Mouse (Mus musculus) myocyte (in vitro differentiated cells): ENCODE measurements around the gene Acer3. TPM values are rescaled to one million over a fixed set of nuclear protein-coding genes. Genes with fewer than 3 reads are reported as not detected.

ENCODE experiments used
- H3K27me3 ChIP-seq: one replicate; pipeline ENCODE4 v1.6.1; 2011; ENCODE audit not compliant: control insufficient read depth, insufficient read depth, insufficient read length
- H3K36me3 ChIP-seq: one replicate; pipeline ENCODE4 v1.6.1; 2011; ENCODE audit not compliant: control insufficient read depth, insufficient read depth
- H3K4me2 ChIP-seq: one replicate; pipeline ENCODE4 v1.6.1; 2011; ENCODE audit warnings: low read depth, control low read depth
- H3K4me3 ChIP-seq: one replicate; pipeline ENCODE4 v1.5.1; 2011; ENCODE audit warnings: mild to moderate bottlenecking, control low read depth, moderate library complexity
- H3K79me2 ChIP-seq: one replicate; pipeline ENCODE4 v1.6.1; 2011; ENCODE audit not compliant: control insufficient read depth, insufficient read depth
- H3ac ChIP-seq: one replicate; pipeline ENCODE4 v1.6.1; 2011; ENCODE audit not compliant: control insufficient read depth, insufficient read length
- CEBPB ChIP-seq: IDR thresholded peaks from 2 replicates; pipeline ENCODE4 v1.6.1; 2011; ENCODE audit warnings: mild to moderate bottlenecking, moderate library complexity; ENCODE audit not compliant: poor library complexity, insufficient read depth, severe bottlenecking
- E2F4 ChIP-seq: IDR thresholded peaks from one replicate; pipeline ENCODE4 v1.6.1; 2011; ENCODE audit warnings: mild to moderate bottlenecking, control low read depth, moderate library complexity; ENCODE audit not compliant: insufficient read depth
- MAX ChIP-seq: IDR thresholded peaks from one replicate; pipeline ENCODE4 v1.6.1; 2011; ENCODE audit warnings: low read depth, mild to moderate bottlenecking, control low read depth
- MYOD1 ChIP-seq, 3 experiments: IDR thresholded peaks; one replicate each; pipeline ENCODE4 v1.6.1; 2011; ENCODE audit warnings: control low read depth in 2 of 3, low read depth in 2 of 3, mild to moderate bottlenecking in 2 of 3, moderate library complexity in 1 of 3; ENCODE audit not compliant: insufficient read length in 2 of 3, control insufficient read depth in 1 of 3
- MYOG ChIP-seq, 3 experiments: IDR thresholded peaks; one replicate each; pipeline ENCODE4 v1.6.1; 2011; ENCODE audit warnings: control low read depth in 2 of 3, low read depth in 2 of 3, mild to moderate bottlenecking in 2 of 3; ENCODE audit not compliant: insufficient read length in 2 of 3, control insufficient read depth in 1 of 3, insufficient read depth in 1 of 3
- POLR2A ChIP-seq: IDR thresholded peaks from one replicate; pipeline ENCODE4 v1.6.1; 2011; ENCODE audit warnings: low read depth, mild to moderate bottlenecking, control low read depth, moderate library complexity; ENCODE audit not compliant: insufficient read length
- POLR2AphosphoS2 ChIP-seq: IDR thresholded peaks from one replicate; pipeline ENCODE4 v1.6.1; 2011; ENCODE audit warnings: low read depth, control low read depth; ENCODE audit not compliant: insufficient read length
- REST ChIP-seq: IDR thresholded peaks from one replicate; pipeline ENCODE4 v1.6.1; 2011; ENCODE audit warnings: mild to moderate bottlenecking, control low read depth, moderate library complexity; ENCODE audit not compliant: insufficient read depth, insufficient read length
- SRF ChIP-seq: IDR thresholded peaks from one replicate; pipeline ENCODE4 v1.6.1; 2011; ENCODE audit warnings: low read depth; ENCODE audit not compliant: control insufficient read depth, insufficient read length
- TCF12 ChIP-seq: IDR thresholded peaks from one replicate; pipeline ENCODE4 v1.6.1; 2011; ENCODE audit warnings: mild to moderate bottlenecking, control low read depth; ENCODE audit not compliant: poor library complexity, insufficient read depth, severe bottlenecking
- TCF3 ChIP-seq: IDR thresholded peaks from one replicate; pipeline ENCODE4 v1.6.1; 2011; ENCODE audit warnings: low read depth, control low read depth; ENCODE audit not compliant: insufficient read length
- USF1 ChIP-seq: IDR thresholded peaks from one replicate; pipeline ENCODE4 v1.6.1; 2011; ENCODE audit warnings: low read depth, mild to moderate bottlenecking, control low read depth, moderate library complexity
- polyA plus RNA-seq: library from polyadenylated mRNA; unstranded; fragments of >200 nt; fragmentation: generic; extraction: Trizol; gene quantifications from one replicate; pipeline ENCODE4 v1.2.1, GENCODE M21; 2012; ENCODE audit warnings: missing spikeins

Acer3 gene
- polyA plus RNA-seq, 1 experiment = 9.1 TPM

DNA sequence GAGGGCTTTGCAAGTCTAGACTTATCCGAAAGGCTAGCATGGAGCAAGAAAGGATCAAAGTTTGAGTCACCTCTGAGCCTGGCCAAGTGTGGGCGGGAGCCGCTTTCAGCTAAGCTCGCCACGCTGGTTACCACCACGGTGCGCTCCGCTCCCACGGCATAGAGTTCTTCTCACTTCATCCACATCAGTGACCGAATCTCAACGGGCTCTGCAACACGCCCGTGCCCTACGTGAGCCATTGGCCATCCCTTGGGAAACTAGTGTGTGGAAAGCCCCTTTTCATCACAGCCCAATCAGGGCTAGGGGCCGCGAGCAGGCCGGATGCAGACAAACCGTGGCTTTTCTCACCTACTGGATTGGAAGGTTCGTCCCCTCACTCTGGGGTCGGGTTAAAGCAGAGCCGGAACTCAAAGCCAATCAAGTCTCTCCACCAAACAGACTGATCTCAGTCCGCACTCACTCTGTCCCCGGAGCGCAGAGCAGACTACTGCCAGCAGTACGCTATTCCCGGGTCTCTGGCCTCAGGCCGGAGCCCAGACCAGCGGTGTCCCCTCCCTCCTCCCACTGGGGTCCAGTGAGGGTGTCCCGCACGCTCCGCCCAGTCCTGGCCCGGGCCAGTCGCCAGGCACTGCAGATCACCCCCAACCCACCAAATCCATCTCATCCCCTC lies 39.1 kb upstream of the Acer3 start:
- TF ChIP-seq USF1 = no peak
- TF ChIP-seq POLR2A = peak; percentile 38
- Histone ChIP-seq H3K79me2 (peaks cover 22% of the 10 kb centered on the region), H3K4me3 (peak overlapping the region; percentile 82), H3ac (peak overlapping the region; percentile 50), H3K27me3 (no peaks in the 10 kb centered on the region), H3K36me3 (no peaks in the 10 kb centered on the region), H3K4me2 (peak overlapping the region; percentile 93)

GRCm38 (mm10) chr7:98358016-98358415 lies 37.0 kb upstream of the Acer3 start:
- Histone ChIP-seq H3K4me3 (peak overlapping the region; percentile 82), H3K36me3 (no peaks in the 10 kb centered on the region), H3K79me2 (peaks cover 22% of the 10 kb centered on the region), H3K4me2 (no peak overlapping the region), H3ac (no peak overlapping the region), H3K27me3 (no peaks in the 10 kb centered on the region)
- TF ChIP-seq TCF3 = no peak
- TF ChIP-seq POLR2AphosphoS2 = no peak
- TF ChIP-seq MYOD1 (IDR thresholded peaks at IDR 0.05; ENCODE audit: control insufficient read depth in 1 of 3, insufficient read length in 2 of 3, low read depth in 2 of 3) = no peak
- no peak for TF ChIP-seq TCF12
- TF ChIP-seq POLR2A = no peak
- no peak for TF ChIP-seq MAX
- TF ChIP-seq E2F4 = no peak
- TF ChIP-seq MYOG (IDR thresholded peaks at IDR 0.05; ENCODE audit: control insufficient read depth in 1 of 3, insufficient read depth in 1 of 3, insufficient read length in 2 of 3, low read depth in 2 of 3) = no peak
- no peak for TF ChIP-seq SRF
- TF ChIP-seq REST = no peak
- TF ChIP-seq USF1 = no peak
- no peak for TF ChIP-seq CEBPB

- no peaks in the 10 kb centered on the region for H3K27me3 ChIP-seq
- TF ChIP-seq CEBPB (no peak), REST (no peak), USF1 (no peak), POLR2A (no peak), TCF12 (no peak), SRF (no peak), MYOD1 (IDR thresholded peaks at IDR 0.05; ENCODE audit: control insufficient read depth in 1 of 3, insufficient read length in 2 of 3, low read depth in 2 of 3) (no peak), MYOG (IDR thresholded peaks at IDR 0.05; ENCODE audit: control insufficient read depth in 1 of 3, insufficient read depth in 1 of 3, insufficient read length in 2 of 3, low read depth in 2 of 3) (no peak), MAX (no peak), POLR2AphosphoS2 (no peak), E2F4 (no peak)
- no peak overlapping the region for H3K4me2 ChIP-seq
- no peaks in the 10 kb centered on the region for H3K36me3 ChIP-seq
- peaks cover 22% of the 10 kb centered on the region for H3K79me2 ChIP-seq
- no peak overlapping the region for H3ac ChIP-seq
- no peak overlapping the region for H3K4me3 ChIP-seq
These were observed 36.3 kb upstream of the Acer3 start for GRCm38 (mm10) chr7:98357324-98357723.

GRCm38 (mm10) chr7:98354921-98355310 lies 33.9 kb upstream of the Acer3 start:
- H3K4me3 ChIP-seq = no peak overlapping the region
- no peak for TF ChIP-seq TCF3
- no peak for TF ChIP-seq CEBPB
- no peak for TF ChIP-seq USF1
- no peak for TF ChIP-seq E2F4
- no peak for TF ChIP-seq MYOG (IDR thresholded peaks at IDR 0.05; ENCODE audit: control insufficient read depth in 1 of 3, insufficient read depth in 1 of 3, insufficient read length in 2 of 3, low read depth in 2 of 3)
- no peak for TF ChIP-seq TCF12
- TF ChIP-seq SRF = no peak
- TF ChIP-seq POLR2A = no peak
- TF ChIP-seq REST = no peak
- no peak for TF ChIP-seq MYOD1 (IDR thresholded peaks at IDR 0.05; ENCODE audit: control insufficient read depth in 1 of 3, insufficient read length in 2 of 3, low read depth in 2 of 3)

DNA sequence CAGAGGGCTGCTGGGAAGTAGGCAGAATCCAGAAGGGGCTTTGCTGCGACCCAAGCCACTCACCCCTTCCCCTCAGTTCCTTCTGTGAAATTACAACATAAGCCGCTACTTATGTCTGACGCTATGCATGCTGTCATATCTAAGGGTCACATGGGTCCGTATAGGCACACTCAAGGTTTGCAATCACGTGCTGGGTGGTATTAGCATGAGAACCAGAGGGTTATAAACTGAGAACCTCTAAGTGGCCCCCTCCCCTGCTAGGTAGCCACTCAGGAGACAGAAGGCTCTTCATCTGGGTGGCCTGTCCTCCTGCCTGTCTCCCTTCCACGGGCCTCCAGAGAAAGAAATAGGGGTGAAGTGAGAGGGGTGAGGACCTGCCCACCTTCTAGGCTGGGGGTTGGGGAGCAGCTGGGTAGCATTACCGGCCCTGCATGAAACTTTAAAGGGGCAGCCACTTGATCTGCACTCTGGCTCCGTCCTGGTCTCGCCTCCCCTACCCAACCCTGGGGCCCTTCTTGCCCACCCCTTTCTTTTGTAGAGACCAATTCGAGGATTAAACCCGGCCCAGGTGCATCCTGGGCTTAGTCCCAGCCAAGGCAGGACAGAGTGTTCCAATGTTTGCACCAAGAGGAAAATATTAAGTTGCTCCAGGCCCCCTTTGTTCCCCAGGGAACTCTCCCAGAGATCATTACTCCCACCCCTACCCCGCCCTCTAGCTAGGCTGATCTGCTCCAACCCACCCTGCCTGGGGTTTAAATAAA lies 33.3 kb upstream of the Acer3 start:
- Histone ChIP-seq H3K36me3 (no peaks in the 10 kb centered on the region), H3K4me3 (no peak overlapping the region), H3K4me2 (no peak overlapping the region), H3ac (no peak overlapping the region), H3K27me3 (no peaks in the 10 kb centered on the region), H3K79me2 (peaks cover 17% of the 10 kb centered on the region)
- no peak for TF ChIP-seq MYOG (IDR thresholded peaks at IDR 0.05; ENCODE audit: control insufficient read depth in 1 of 3, insufficient read depth in 1 of 3, insufficient read length in 2 of 3, low read depth in 2 of 3)
- no peak for TF ChIP-seq TCF3
- no peak for TF ChIP-seq USF1
- no peak for TF ChIP-seq SRF
- TF ChIP-seq POLR2A = no peak
- no peak for TF ChIP-seq E2F4
- TF ChIP-seq MAX = no peak
- no peak for TF ChIP-seq MYOD1 (IDR thresholded peaks at IDR 0.05; ENCODE audit: control insufficient read depth in 1 of 3, insufficient read length in 2 of 3, low read depth in 2 of 3)
- no peak for TF ChIP-seq CEBPB

More at GRCm38 (mm10) chr7:98354921-98355310, 33.9 kb upstream of the Acer3 start:
- Histone ChIP-seq H3ac (no peak overlapping the region), H3K4me2 (no peak overlapping the region), H3K27me3 (no peaks in the 10 kb centered on the region), H3K79me2 (peaks cover 17% of the 10 kb centered on the region), H3K36me3 (no peaks in the 10 kb centered on the region)
